Mouse (Mus musculus) midbrain, embryonic 13.5 days (tissue): ENCODE measurements around the gene Pdcd6ip. TPM values are rescaled to one million over a fixed set of nuclear protein-coding genes. Genes with fewer than 3 reads are reported as not detected.

Experiments used
- ATAC-seq: fragments of 200-750 bp; cut with Nextera tagmentation; 2 replicates; pipeline ENCODE4 v1.8.0; 2017; ENCODE audit warnings: mild to moderate bottlenecking, moderate TSS enrichment, moderate library complexity
- H3K27ac ChIP-seq: fragments of 300-500 bp; sonication (generic); 2 replicates; pipeline ENCODE4 v1.5.1; 2015; ENCODE audit warnings: inconsistent platforms, mild to moderate bottlenecking, moderate library complexity
- H3K27me3 ChIP-seq: fragments of 300-500 bp; sonication (generic); 2 replicates; pipeline ENCODE4 v1.6.1; 2015; ENCODE audit warnings: mild to moderate bottlenecking, inconsistent platforms
- H3K36me3 ChIP-seq: fragments of 300-500 bp; sonication (generic); 2 replicates; pipeline ENCODE4 v1.6.1; 2015; ENCODE audit warnings: mild to moderate bottlenecking, inconsistent platforms
- H3K4me1 ChIP-seq: fragments of 300-500 bp; sonication (generic); replicated peaks from 2 replicates; pipeline ENCODE4 v1.6.1; 2015; ENCODE audit warnings: inconsistent platforms
- H3K4me2 ChIP-seq: fragments of 300-500 bp; sonication (generic); replicated peaks from 2 replicates; pipeline ENCODE4 v1.6.1; 2015; ENCODE audit warnings: moderate library complexity, mild to moderate bottlenecking, inconsistent platforms
- H3K4me3 ChIP-seq: fragments of 300-500 bp; sonication (generic); replicated peaks from 2 replicates; pipeline ENCODE4 v1.5.1; 2015; ENCODE audit warnings: mild to moderate bottlenecking, inconsistent platforms
- H3K9ac ChIP-seq: fragments of 300-500 bp; sonication (generic); replicated peaks from 2 replicates; pipeline ENCODE4 v1.6.1; 2015; ENCODE audit warnings: mild to moderate bottlenecking, inconsistent platforms
- H3K9me3 ChIP-seq: fragments of 300-500 bp; sonication (generic); 2 replicates; pipeline ENCODE4 v1.6.1; 2016; ENCODE audit warnings: mild to moderate bottlenecking, inconsistent platforms
- WGBS: fragments of 180-500 bp; shearing (Covaris S2); methylation state at CpG from one replicate; pipeline ENCODE4 v1.1.7; 2015; 5-methylcytosine and 5-hydroxymethylcytosine counted together
- polyA plus RNA-seq: library from polyadenylated mRNA; unstranded; fragments of >200 nt; fragmentation: Nextera tagmentation; extraction: Ambion mirVana; gene quantifications from 2 replicates; pipeline ENCODE4 v1.2.1, GENCODE M21; 2015

Gene Pdcd6ip
- polyA plus RNA-seq, 1 experiment from 2014 or later = 42.8 TPM

- no peak overlapping the region for H3K4me2 ChIP-seq
- no peaks in the 10 kb centered on the region for H3K9me3 ChIP-seq
- H3K4me1 ChIP-seq = peaks cover 8% of the 10 kb centered on the region; the same call in 1 of the 2 replicates
- H3K36me3 ChIP-seq = no peaks in the 10 kb centered on the region
- no peak overlapping the region for H3K9ac ChIP-seq
- WGBS = 81% methylated on average over 15 of the region's 15 CpGs
- H3K27me3 ChIP-seq = no peaks in the 10 kb centered on the region
- ATAC-seq = no peak
- no peak overlapping the region for H3K4me3 ChIP-seq
- 0 out of 2 replicates have a peak overlapping the region, but pooled peaks have one; percentile 14 for H3K27ac ChIP-seq
Measured at GRCm38 (mm10) chr9:113643669-113644068, 64.4 kb downstream of the Pdcd6ip start.

GRCm38 (mm10) chr9:113634986-113635385 is 73.1 kb downstream of the Pdcd6ip start:
- 63% methylated on average over 7 of the region's 7 CpGs for WGBS
- H3K36me3 ChIP-seq = no peaks in the 10 kb centered on the region
- H3K27ac ChIP-seq = no peak overlapping the region

DNA sequence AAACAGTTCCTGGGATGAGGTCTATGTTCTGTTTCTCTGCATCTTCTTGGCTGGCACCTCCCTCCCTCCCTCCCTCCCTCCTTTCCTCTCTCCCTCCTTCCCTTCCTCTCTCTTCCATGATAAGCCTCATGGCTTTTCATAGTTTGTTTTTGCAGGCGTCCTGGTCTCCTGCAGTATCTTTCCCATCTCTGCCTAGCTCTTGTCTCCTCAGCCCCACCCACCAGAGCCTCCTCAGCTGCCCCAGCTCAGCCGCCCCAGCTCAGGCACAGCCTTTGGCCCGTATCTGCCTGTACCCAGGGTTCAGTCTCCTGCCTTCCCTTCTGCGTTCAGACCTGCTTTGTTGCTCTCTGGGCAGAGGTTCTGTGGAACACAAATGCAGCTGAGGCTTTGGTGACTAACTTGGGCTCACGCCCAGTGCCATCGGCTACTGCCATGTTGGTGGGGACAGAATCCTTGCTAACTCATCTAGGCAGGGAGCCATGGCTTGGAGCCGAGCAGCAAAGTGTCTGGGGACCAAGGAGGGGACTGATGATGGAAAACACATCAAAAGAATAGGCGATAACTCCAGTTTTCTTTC is 74.8 kb downstream of the Pdcd6ip start:
- H3K36me3 ChIP-seq = no peaks in the 10 kb centered on the region
- no peak overlapping the region for H3K4me3 ChIP-seq
- H3K4me2 ChIP-seq = no peak overlapping the region
- H3K9ac ChIP-seq = no peak overlapping the region
- WGBS = 76% methylated on average over 8 of the region's 8 CpGs
- H3K27ac ChIP-seq = no peak overlapping the region
- H3K27me3 ChIP-seq = no peaks in the 10 kb centered on the region
- 0 out of 2 replicates have a peak, but pooled peaks cover 2% of the 10 kb centered on the region for H3K4me1 ChIP-seq
- H3K9me3 ChIP-seq = peaks cover 7% of the 10 kb centered on the region
- ATAC-seq = no peak

More at GRCm38 (mm10) chr9:113634986-113635385, 73.1 kb downstream of the Pdcd6ip start:
- Histone ChIP-seq H3K9ac (no peak overlapping the region), H3K4me3 (no peak overlapping the region), H3K9me3 (peaks cover 7% of the 10 kb centered on the region), H3K4me2 (no peak overlapping the region), H3K4me1 (no peaks in the 10 kb centered on the region), H3K27me3 (no peaks in the 10 kb centered on the region)
- ATAC-seq = no peak

- 76% methylated on average over 9 of the region's 9 CpGs for WGBS
- Histone ChIP-seq H3K9me3 (peaks cover 7% of the 10 kb centered on the region), H3K9ac (no peak overlapping the region), H3K27ac (no peak overlapping the region), H3K4me3 (no peak overlapping the region), H3K27me3 (no peaks in the 10 kb centered on the region), H3K4me2 (no peak overlapping the region), H3K36me3 (no peaks in the 10 kb centered on the region), H3K4me1 (0 out of 2 replicates have a peak, but pooled peaks cover 2% of the 10 kb centered on the region)
- no peak for ATAC-seq
Measured at GRCm38 (mm10) chr9:113632350-113633043, 75.6 kb downstream of the Pdcd6ip start.

- H3K27ac ChIP-seq = no peak overlapping the region
- H3K36me3 ChIP-seq = no peaks in the 10 kb centered on the region
- no peak overlapping the region for H3K4me2 ChIP-seq
- peak; percentile 68 for ATAC-seq
- H3K4me3 ChIP-seq = no peak overlapping the region
- WGBS = 5% methylated on average over 9 of the region's 9 CpGs
- H3K4me1 ChIP-seq = 0 out of 2 replicates have a peak, but pooled peaks cover 2% of the 10 kb centered on the region
- no peaks in the 10 kb centered on the region for H3K27me3 ChIP-seq
- no peaks in the 10 kb centered on the region for H3K9me3 ChIP-seq
- H3K9ac ChIP-seq = peak overlapping the region; percentile 47; the same call in 1 of the 2 replicates
Measured at GRCm38 (mm10) chr9:113629632-113630031, 78.4 kb downstream of the Pdcd6ip start.

DNA sequence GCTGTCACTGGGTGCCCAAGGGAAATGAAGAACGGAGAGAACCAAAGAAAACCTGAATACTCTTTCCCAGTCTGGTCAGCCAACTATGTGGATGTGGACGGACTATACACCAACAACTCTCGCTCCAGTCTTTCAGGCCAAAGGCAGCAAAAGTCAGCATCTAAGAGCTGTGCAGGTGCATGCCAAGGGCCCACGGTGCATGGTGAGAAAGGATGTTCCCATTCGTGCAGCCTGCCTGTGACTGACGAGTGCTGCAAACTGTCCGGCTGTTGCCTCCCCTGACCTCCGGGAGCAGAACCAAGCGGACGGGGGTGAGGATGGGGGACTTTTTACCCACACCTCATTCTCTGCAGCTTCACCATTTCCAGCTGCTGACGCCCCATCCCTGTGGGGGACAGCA is 78.9 kb downstream of the Pdcd6ip start:
- Histone ChIP-seq H3K27ac (no peak overlapping the region), H3K9me3 (no peaks in the 10 kb centered on the region), H3K9ac (no peak overlapping the region), H3K36me3 (no peaks in the 10 kb centered on the region), H3K4me1 (0 out of 2 replicates have a peak, but pooled peaks cover 2% of the 10 kb centered on the region), H3K4me3 (no peak overlapping the region), H3K27me3 (no peaks in the 10 kb centered on the region), H3K4me2 (no peak overlapping the region)
- ATAC-seq = peak; percentile 29
- 84% methylated on average over 11 of the region's 11 CpGs for WGBS

DNA sequence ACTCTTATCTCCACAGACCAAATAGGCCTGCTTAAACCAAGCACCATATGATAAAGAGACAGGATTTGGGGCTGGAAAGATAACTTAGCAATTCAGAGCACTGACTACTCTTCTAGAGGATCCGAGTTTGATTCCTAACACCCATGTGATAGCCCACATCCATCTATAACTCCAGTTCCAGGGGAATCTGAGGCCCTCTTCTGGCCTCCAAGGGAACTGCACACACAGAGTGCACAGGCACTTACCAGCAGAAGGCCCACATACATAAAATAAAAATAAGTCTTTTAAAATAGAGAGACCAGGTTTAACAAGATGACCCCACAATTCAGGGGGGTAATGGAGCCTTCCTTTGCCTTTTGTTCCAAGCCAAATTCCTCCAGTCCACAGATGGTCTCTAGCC is 79.3 kb downstream of the Pdcd6ip start:
- no peak for ATAC-seq
- Histone ChIP-seq H3K27me3 (no peaks in the 10 kb centered on the region), H3K4me1 (0 out of 2 replicates have a peak, but pooled peaks cover 2% of the 10 kb centered on the region), H3K27ac (no peak overlapping the region), H3K4me2 (no peak overlapping the region), H3K9ac (no peak overlapping the region), H3K9me3 (no peaks in the 10 kb centered on the region), H3K4me3 (no peak overlapping the region), H3K36me3 (no peaks in the 10 kb centered on the region)
- WGBS = 96% methylated on average over 1 of the region's 1 CpGs

GRCm38 (mm10) chr9:113626730-113627129 is 81.3 kb downstream of the Pdcd6ip start:
- Histone ChIP-seq H3K4me3 (no peak overlapping the region), H3K4me1 (0 out of 2 replicates have a peak, but pooled peaks cover 2% of the 10 kb centered on the region), H3K27me3 (no peaks in the 10 kb centered on the region), H3K9ac (no peak overlapping the region), H3K36me3 (no peaks in the 10 kb centered on the region), H3K4me2 (no peak overlapping the region), H3K9me3 (no peaks in the 10 kb centered on the region), H3K27ac (no peak overlapping the region)
- no peak for ATAC-seq
- WGBS = 92% methylated on average over 10 of the region's 10 CpGs

DNA sequence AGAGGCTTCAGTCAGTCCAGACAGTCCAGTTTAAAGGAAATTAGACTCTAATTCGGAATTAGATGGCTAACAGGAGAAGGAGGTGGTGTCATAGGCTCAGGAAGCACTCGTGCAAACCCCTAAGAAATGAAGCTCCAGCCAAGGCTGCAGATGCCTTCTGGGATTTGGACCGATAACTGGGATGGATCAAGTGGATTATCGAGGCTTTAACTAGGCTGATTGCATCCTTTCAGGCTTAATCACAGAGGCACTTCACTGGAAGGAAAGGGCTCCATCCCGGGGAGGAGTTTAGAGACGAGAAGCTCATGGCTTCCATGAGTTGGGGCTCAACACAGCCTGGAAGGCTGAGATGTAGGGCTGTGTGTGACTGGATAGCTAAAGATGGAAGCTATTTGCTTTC is 84.0 kb downstream of the Pdcd6ip start:
- Histone ChIP-seq H3K36me3 (no peaks in the 10 kb centered on the region), H3K9ac (no peak overlapping the region), H3K4me1 (no peaks in the 10 kb centered on the region), H3K4me2 (no peak overlapping the region), H3K9me3 (no peaks in the 10 kb centered on the region), H3K4me3 (no peak overlapping the region), H3K27ac (no peak overlapping the region), H3K27me3 (no peaks in the 10 kb centered on the region)
- 48% methylated on average over 6 of the region's 6 CpGs for WGBS
- ATAC-seq = no peak

- H3K4me3 ChIP-seq = no peak overlapping the region
- H3K4me1 ChIP-seq = no peaks in the 10 kb centered on the region
- H3K9ac ChIP-seq = no peak overlapping the region
- H3K36me3 ChIP-seq = no peaks in the 10 kb centered on the region
- no peaks in the 10 kb centered on the region for H3K9me3 ChIP-seq
- no peak overlapping the region for H3K4me2 ChIP-seq
- ATAC-seq = no peak
- 90% methylated on average over 6 of the region's 6 CpGs for WGBS
- no peak overlapping the region for H3K27ac ChIP-seq
- H3K27me3 ChIP-seq = no peaks in the 10 kb centered on the region
Measured at GRCm38 (mm10) chr9:113617081-113617480, 91.0 kb downstream of the Pdcd6ip start.

DNA sequence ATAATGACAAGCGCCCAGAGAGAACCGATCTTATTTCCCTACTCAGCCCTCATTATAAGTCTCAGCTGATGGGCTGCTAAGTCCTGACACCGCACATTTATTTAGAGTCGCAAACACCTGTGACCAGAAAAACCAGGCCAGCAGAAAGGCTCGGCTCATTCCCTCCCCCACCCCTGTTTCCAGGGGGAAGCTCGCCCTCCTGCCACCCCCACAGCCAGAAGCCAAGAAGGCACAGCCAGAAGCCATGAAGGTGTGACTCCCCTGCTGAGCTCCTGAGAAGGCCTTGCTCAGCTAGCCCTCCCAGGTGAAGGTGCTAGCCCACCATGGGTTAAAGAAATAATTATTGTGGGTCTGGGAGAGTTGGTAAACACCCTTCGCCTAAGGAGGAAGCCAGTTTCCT is 97.3 kb downstream of the Pdcd6ip start:
- ATAC-seq = no peak
- Histone ChIP-seq H3K27me3 (no peaks in the 10 kb centered on the region), H3K9me3 (no peaks in the 10 kb centered on the region), H3K36me3 (no peaks in the 10 kb centered on the region), H3K4me1 (no peaks in the 10 kb centered on the region), H3K9ac (no peak overlapping the region), H3K4me3 (no peak overlapping the region), H3K27ac (no peak overlapping the region), H3K4me2 (no peak overlapping the region)
- 71% methylated on average over 7 of the region's 7 CpGs for WGBS

GRCm38 (mm10) chr9:113602140-113602539 is 105.9 kb downstream of the Pdcd6ip start:
- H3K9me3 ChIP-seq = no peaks in the 10 kb centered on the region
- H3K4me2 ChIP-seq = no peak overlapping the region
- H3K4me3 ChIP-seq = no peak overlapping the region
- H3K27ac ChIP-seq = no peak overlapping the region
- no peaks in the 10 kb centered on the region for H3K36me3 ChIP-seq
- H3K4me1 ChIP-seq = 0 out of 2 replicates have a peak, but pooled peaks cover 4% of the 10 kb centered on the region
- H3K27me3 ChIP-seq = no peaks in the 10 kb centered on the region
- ATAC-seq = no peak
- H3K9ac ChIP-seq = no peak overlapping the region
